Mouse (Mus musculus) B cell, adult 2 months (primary cell): Measurements from ENCODE around the gene Timd2.
A peak's percentile ranks its signal among the peaks of the same experiment; 100 is the strongest.
"Not testable (repeated sequence)": the region's sequence is repeated elsewhere in the genome, so short reads cannot be mapped to it uniquely, and the experiment has no call there.

Experiments
- DNase-seq, 2 experiments: peaks; one replicate each; pipeline ENCODE4 v3.0.0; 2022

Timd2 gene

DNA sequence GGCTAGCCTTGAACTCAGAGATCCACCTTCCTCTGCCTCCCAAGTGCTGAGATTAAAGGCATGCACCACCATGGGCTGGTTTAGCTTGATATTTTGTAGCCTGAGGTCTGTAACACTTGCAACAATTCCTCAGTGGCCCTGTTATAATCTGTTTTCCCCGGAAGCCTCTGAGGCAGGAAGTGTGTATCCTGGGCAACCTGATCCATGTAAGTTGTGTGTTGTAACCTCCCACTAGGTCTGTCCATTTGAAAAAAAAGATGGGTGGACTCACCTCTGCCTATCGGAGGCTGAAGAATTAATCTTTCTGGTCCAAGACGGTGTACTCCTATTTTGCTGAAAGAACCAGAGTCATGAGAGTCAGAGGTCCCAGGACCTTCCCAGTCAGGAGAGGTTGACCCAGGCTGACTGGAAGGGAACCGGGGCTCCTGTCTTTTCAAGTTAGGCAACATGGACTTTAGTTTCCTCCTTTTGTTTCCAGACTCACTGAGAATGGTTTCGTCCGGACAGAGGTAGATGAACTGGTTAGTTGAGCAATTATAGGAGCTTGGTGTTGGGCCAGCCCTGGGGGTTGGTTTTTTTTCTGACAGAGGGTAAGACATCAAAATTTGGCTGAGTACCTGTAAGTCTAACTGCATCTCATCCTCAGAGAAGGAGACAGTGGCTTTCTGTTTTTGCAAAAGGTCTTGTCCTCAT lies at the start of gene Timd2:
Gene Timd2 (minus strand): TSS at position 398 of the 693 bp plus-strand sequence.
- no peak for DNase-seq

DNA sequence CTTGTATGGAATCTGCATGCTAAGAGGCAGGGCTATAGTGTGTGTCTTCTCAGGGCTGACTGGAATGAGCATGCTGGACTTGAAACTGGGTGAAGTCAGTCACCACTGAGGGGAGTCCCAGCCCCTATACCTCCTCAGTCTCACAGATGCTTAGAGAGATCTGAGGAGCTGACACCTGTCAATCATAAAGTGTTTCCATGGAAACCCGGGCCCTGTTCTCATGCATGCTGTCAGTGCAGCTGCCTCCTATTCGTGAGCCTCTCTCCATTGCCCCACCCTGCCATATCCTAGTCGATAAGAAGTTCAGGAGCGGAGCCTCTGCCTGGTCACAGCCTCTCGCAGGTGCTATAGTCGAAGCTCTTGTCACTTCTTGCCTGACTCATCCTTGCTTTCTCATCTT lies 48.9 kb upstream of the Timd2 start:
- not testable (repeated sequence) for DNase-seq

GRCm38 (mm10) chr11:46754669-46755068 lies 47.8 kb upstream of the Timd2 start:
- DNase-seq: no peak

DNA sequence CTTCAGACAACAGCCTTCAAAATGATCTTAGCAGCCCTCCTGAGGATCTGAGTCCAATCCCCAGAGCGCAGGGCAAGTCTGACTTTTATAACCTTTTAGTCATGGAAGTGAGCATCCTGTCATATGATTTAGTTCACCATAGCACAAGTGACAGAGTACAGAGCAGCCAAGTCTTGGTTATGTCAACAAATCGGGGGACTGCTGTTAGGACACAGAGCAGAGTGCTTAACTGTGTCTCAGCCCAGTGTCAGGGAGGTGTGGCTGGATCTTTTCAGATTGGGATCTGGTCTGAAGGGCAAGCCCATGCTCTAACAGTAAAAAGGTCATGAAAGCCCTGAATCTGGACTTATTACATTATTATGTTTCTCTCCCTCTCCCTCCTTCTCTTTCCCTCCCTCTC lies 46.8 kb upstream of the Timd2 start:
- no peak for DNase-seq

GRCm38 (mm10) chr11:46747996-46748395 lies 41.1 kb upstream of the Timd2 start:
- DNase-seq: no peak

GRCm38 (mm10) chr11:46741716-46742115 lies 34.9 kb upstream of the Timd2 start:
- no peak for DNase-seq

GRCm38 (mm10) chr11:46740886-46741285 lies 34.0 kb upstream of the Timd2 start:
- peak in 1 of 2 experiments; percentile 4 for DNase-seq

DNA sequence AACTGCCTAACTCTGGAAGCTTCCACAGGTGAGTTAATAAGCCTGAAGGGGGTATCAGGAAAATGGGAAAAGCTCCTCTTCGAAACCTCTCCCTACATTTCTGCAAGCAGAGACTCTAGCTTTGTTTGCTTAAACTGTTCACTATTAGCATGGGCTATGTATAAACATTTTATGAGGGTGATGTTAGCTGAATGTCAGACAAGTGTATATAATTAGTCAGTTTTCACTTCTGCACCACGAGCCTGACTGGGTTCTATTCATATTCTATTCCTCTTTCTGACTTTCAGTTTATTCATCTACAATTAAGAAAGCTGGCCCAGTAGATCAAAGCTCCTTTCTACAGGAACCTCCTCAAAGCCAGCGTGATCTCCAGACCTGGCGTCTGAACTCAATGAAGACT lies 32.6 kb upstream of the Timd2 start:
- DNase-seq: no peak

DNA sequence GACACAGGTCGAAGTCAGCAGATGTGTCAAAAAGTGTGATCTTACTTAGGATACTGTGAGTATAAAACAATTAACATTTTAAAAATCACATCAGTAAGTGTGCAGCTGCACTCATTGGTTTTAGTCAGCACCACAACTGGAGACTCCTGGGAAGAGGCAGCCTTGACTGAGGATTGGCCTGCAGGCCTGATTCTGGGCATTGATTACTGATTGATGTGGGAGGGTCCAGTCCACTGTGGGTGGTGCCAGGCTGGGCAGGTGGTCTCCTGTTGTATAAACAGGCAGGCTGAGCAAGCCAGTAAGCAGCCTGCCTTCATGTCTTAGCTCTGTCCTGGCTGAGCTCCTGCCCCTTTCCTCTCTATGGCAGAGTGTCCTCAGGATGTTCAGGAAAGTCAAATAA lies 28.2 kb upstream of the Timd2 start, which contains the start of gene Havcr1:
Gene Havcr1 (plus strand): TSS at position 5 of the 400 bp plus-strand sequence.
- not testable (repeated sequence) for DNase-seq

- DNase-seq: no peak
Observed at GRCm38 (mm10) chr11:46734617-46735016, 27.8 kb upstream of the Timd2 start.

DNA sequence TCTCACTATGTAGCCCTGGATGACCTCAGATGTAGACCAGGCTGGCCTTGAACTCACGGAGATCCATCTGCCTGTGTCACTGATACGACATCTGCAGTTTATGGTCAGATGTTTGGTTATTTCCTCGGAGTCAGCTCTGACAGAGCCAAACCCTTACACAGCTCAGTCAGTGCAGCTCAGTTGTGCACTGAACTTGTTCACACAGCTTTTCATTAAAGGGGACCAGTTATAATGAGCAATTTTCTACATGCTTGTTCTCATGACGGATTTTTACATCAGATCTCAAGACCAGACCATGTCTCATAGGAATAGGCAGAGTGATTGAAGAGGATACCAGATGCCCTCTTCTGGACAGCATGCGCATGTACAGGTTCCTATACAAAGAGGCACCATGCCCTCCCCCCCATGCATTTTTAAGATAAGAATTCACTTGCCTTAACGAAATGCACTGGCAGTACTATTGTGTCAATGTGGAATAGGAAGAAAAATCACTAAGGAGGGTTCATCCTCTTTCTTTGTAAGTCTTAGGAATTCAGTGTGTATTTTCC lies 26.5 kb upstream of the Timd2 start:
- peak; percentile 40 to 44 for DNase-seq

- no peak for DNase-seq
Observed at GRCm38 (mm10) chr11:46731541-46732070, 24.7 kb upstream of the Timd2 start.

- DNase-seq: peak; percentile 23 to 32
Observed at GRCm38 (mm10) chr11:46698830-46699229, 8.0 kb downstream of the Timd2 start.

DNA sequence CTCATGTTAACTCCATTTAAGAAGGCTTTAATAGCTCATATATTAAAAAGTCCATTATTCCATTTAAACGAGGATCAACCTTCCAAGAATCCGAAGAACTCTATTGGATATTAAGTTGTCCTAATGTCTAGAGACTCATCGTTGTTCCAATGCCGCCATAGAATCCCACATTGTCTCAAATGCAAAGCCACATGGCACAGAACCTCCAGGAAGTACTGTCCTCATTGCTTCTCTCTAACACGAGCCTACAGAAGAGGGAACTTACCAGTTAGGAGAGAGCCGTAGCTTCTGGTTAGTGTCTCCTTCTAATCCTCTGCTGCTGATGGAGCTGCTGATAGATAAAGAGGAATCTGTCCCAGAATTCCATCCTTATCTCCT lies 8.6 kb downstream of the Timd2 start:
- no peak for DNase-seq

DNA sequence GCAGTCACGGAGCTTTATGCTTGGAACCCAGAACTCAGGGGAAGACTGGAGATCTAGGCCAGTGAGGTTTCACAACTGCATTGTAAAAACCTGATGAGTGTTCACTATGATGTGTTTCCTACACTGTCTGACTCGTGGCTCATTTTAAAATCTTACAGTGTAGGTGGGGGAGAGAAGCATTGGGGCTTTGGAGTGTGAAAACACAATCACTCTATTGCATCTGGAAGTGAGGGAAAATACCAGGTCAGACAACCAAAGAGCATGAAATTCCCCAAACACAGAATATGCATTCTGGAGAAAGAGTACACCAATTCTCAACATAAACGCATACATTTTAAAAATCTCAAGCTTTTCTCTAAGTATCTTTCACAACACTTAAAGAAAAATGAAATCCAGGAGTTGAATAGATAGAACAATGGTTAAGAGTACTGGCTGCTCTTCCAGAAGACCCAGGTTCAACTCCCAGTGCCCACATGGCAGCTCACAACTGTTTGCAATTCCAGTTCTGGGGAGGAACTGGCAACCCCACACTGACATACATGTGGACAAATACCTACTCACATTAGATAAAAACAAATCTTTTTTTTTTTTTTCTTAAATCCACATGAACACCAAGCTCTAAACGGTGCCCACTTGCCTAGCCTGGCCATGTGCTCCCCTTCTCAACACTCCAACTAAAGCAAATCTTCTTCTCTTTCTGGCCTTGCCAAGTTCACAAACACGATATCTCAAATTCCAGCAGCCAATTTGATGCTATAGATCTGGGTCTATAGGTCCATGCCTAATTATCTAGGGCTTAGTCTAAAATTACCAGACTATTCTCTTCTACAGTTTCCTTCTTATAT lies 9.2 kb downstream of the Timd2 start:
- DNase-seq: no peak

DNA sequence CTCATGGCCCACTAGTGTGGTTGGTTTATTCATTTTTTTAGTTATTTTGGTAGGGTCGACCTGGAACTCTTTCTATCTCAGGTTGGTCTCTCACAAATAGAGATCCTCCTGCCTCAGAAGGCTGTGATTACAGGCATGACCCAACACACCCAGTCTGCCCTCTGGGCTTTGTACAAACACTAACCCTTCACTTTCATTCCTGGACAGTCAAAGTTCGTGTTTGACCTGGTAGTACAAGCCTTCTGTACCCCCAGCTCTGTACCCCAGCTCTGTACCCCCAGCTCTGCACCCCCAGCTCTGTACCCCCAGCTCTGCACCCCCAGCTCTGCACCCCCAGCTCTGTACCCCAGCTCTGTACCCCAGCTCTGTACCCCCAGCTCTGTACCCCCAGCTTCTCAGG lies 11.0 kb downstream of the Timd2 start:
- not testable (repeated sequence) for DNase-seq

GRCm38 (mm10) chr11:46690136-46690535 lies 16.7 kb downstream of the Timd2 start:
- DNase-seq: no peak

GRCm38 (mm10) chr11:46683723-46684122 lies 23.1 kb downstream of the Timd2 start:
- DNase-seq: no peak

GRCm38 (mm10) chr11:46682842-46683241 lies 24.0 kb downstream of the Timd2 start:
- DNase-seq: no peak

GRCm38 (mm10) chr11:46667938-46668337 lies 38.9 kb downstream of the Timd2 start:
- no peak for DNase-seq

DNA sequence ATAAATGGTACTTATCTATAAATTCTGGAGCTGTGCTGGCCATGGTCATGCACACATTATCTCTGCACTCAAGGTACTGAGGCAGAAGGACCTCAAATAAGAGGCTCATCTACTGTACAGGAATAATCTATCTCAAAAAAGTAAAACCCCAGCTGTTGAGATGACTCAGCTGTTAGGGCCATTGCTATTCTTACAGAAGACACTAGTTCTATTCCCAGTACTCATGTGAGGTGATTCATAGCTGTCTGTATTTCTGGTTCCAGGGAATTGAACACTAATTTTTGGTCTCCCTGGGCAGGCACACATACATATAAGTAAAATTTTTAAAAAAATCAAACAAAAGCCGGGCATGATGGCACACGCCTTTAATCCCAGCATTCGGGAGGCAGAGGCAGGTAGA lies 39.8 kb downstream of the Timd2 start:
- no peak for DNase-seq

- peak; percentile 27 to 30 for DNase-seq
Observed at GRCm38 (mm10) chr11:46665599-46666522, 41.0 kb downstream of the Timd2 start.
